ENCODE assay signal across 7 mouse cellular contexts in the genomic region with DNA sequence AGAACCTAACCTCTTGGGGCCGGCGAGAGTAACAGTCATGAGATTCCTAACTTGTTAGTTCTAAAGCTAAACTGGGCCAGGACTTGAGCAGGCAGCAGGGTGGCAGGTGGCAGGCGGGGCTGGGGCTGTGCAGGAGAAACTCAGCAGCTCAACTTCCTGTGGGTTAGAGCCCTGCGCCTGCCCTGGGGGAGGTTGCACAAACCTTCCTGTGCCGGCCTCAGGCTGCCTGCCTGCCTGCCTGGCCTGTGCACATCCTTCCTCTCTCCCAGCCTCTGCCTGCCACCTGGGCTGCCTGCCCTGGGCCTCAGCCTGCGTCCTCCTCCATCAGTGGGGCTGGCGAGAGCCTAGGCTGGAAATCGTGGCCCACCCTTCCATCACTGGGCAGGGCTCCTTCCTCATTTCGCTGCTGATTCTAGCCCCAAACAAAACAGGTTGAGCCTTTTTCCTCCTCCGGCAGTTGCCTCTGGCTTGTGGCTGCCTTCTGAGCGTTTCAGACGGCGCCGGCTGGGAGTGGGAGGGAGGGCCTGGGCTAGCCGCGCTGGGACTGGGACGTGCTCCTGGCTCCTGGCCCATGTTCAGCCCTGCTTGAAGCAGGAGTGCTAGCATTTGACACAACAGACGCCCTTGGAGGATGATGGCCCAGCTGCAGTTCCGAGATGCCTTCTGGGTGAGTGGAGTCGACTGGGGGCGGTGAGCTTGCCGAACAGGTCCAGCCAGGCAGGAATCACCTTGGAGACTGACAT. TPM values are rescaled to one million over a fixed set of nuclear protein-coding genes. Genes with fewer than 3 reads are reported as not detected.
DNase-seq lines count a peak whose midpoint lies in the region; ATAC-seq lines count a peak whose summit lies in the region.

Pstpip1 (plus strand) TSS at position 185 of the 743 bp plus-strand sequence.

- 13% methylated on average over 22 of the region's 22 CpGs for WGBS in embryonic facial prominence, embryonic 15.5 days
- 12% methylated on average over 22 of the region's 22 CpGs for WGBS in limb, embryonic 15.5 days
- WGBS in midbrain, embryonic 16.5 days = 32% methylated on average over 22 of the region's 22 CpGs

- peak within 1 kb of the TSS; percentile 42 for H3K4me2 ChIP-seq in embryonic facial prominence, embryonic 15.5 days (replicated peaks)
- peak within 1 kb of the TSS; percentile 39 for H3K4me2 ChIP-seq in limb, embryonic 15.5 days
- H3K4me2 ChIP-seq in midbrain, embryonic 16.5 days (ENCODE audit: low read length) = peak within 1 kb of the TSS; percentile 31

- H3K4me1 ChIP-seq in embryonic facial prominence, embryonic 15.5 days = peaks cover 25% of the 10 kb centered on the region
- peaks cover 18% of the 10 kb centered on the region for H3K4me1 ChIP-seq in limb, embryonic 15.5 days
- peaks cover 7% of the 10 kb centered on the region; the same call in 1 of the 2 replicates for H3K4me1 ChIP-seq in midbrain, embryonic 16.5 days (ENCODE audit: control insufficient read depth, insufficient read depth, low read length)

- H3K36me3 ChIP-seq in embryonic facial prominence, embryonic 15.5 days = no peaks in the 10 kb centered on the region
- no peaks in the 10 kb centered on the region for H3K36me3 ChIP-seq in limb, embryonic 15.5 days
- no peaks in the 10 kb centered on the region for H3K36me3 ChIP-seq in midbrain, embryonic 16.5 days (ENCODE audit: control insufficient read depth, insufficient read depth, low read length)

- ATAC-seq in embryonic facial prominence, embryonic 15.5 days (ENCODE audit: insufficient number of reproducible peaks, low FRiP score, low TSS enrichment, low read depth) = peak; percentile 85
- peak; percentile 70 for ATAC-seq in limb, embryonic 15.5 days (ENCODE audit: insufficient number of reproducible peaks, low FRiP score, low TSS enrichment, low read depth)
- ATAC-seq in midbrain, embryonic 16.5 days = peak; percentile 79

- peak; percentile 69 for DNase-seq in adrenal gland, postnatal 25 days
- DNase-seq in heart, adult 9 months (ENCODE audit: low spot score in 2 of 2) = peak; percentile 70 to 78
- DNase-seq in kidney, adult 8-10 months = peak; percentile 35 to 47
- DNase-seq in spleen, postnatal 10 days (ENCODE audit: low spot score in 2 of 2) = peak; percentile 60 to 78

- peak within 1 kb of the TSS; percentile 81 for H3K27ac ChIP-seq in embryonic facial prominence, embryonic 15.5 days (replicated peaks)
- peak within 1 kb of the TSS; percentile 81 for H3K27ac ChIP-seq in limb, embryonic 15.5 days
- H3K27ac ChIP-seq in midbrain, embryonic 16.5 days (ENCODE audit: low read length) = peak within 1 kb of the TSS; percentile 26; the same call in 1 of the 2 replicates

- H3K9ac ChIP-seq in embryonic facial prominence, embryonic 15.5 days = no peak within 1 kb of the TSS
- 0 out of 2 replicates have a peak within 1 kb of the TSS, but pooled peaks have one; percentile 31 for H3K9ac ChIP-seq in limb, embryonic 15.5 days
- peak within 1 kb of the TSS; percentile 35; the same call in 1 of the 2 replicates for H3K9ac ChIP-seq in midbrain, embryonic 16.5 days (ENCODE audit: low read depth, low read length)

- no peaks in the 10 kb centered on the region for H3K27me3 ChIP-seq in embryonic facial prominence, embryonic 15.5 days
- no peaks in the 10 kb centered on the region for H3K27me3 ChIP-seq in limb, embryonic 15.5 days
- no peaks in the 10 kb centered on the region for H3K27me3 ChIP-seq in midbrain, embryonic 16.5 days (ENCODE audit: control insufficient read depth, insufficient read depth, low read depth, low read length)

- no peaks in the 10 kb centered on the region for H3K9me3 ChIP-seq in embryonic facial prominence, embryonic 15.5 days (replicated peaks)
- H3K9me3 ChIP-seq in limb, embryonic 15.5 days = no peaks in the 10 kb centered on the region
- no peaks in the 10 kb centered on the region for H3K9me3 ChIP-seq in midbrain, embryonic 16.5 days (replicated peaks; ENCODE audit: control insufficient read depth, low read length, poor library complexity, severe bottlenecking)

- H3K4me3 ChIP-seq in embryonic facial prominence, embryonic 15.5 days (replicated peaks) = peak within 1 kb of the TSS; percentile 7
- peak within 1 kb of the TSS; percentile 15 for H3K4me3 ChIP-seq in limb, embryonic 15.5 days
- no peak within 1 kb of the TSS for H3K4me3 ChIP-seq in midbrain, embryonic 16.5 days (ENCODE audit: low read depth, low read length)

RNA-seq across cellular contexts. Expression of gene Pstpip1, which starts in this region (rescaled TPM):
- total RNA-seq in adrenal gland, postnatal 25 days (2021) = 0.76 and 0.90 TPM in 2 replicates
- polyA plus RNA-seq in embryonic facial prominence, embryonic 15.5 days (2015; fragmentation: Nextera tagmentation; extraction: Ambion mirVana) = 4.6 and 4.8 TPM in 2 replicates
- 3.1 and 4.1 TPM in 2 replicates for polyA plus RNA-seq in limb, embryonic 15.5 days (2015; fragmentation: Nextera tagmentation; extraction: Ambion mirVana)
- polyA plus RNA-seq in midbrain, embryonic 16.5 days (2015; fragmentation: Nextera tagmentation; extraction: Ambion mirVana) = 0.34 and 0.50 TPM in 2 replicates

Comparison
In these comparisons a context has a peak if more than half of its experiments do, and no peak if none do; other contexts are left out.
1. Peak in DNase-seq in adrenal gland, postnatal 25 days; RNA of the gene not detected or under 1 TPM.
2. Peak in ATAC-seq, H3K27ac ChIP-seq, H3K9ac ChIP-seq and H3K4me2 ChIP-seq in midbrain, embryonic 16.5 days; RNA of the gene not detected or under 1 TPM.
3. H3K27ac ChIP-seq: peak in every context shown above with its lines; median percentile 81 in embryonic facial prominence, embryonic 15.5 days; 81 in limb, embryonic 15.5 days; 26 in midbrain, embryonic 16.5 days.